Mouse (Mus musculus): ENCODE results near the gene Crybb1. TPM values are rescaled to one million over a fixed set of nuclear protein-coding genes. Genes with fewer than 3 reads are reported as not detected.
A peak's percentile ranks its signal among the peaks of the same experiment; 100 is the strongest.

Crybb1 gene
- total RNA-seq, 1 experiment from 2014 or later: not detected

GRCm38 (mm10) chr5:112254282-112254806 is 1.3 kb upstream of the Crybb1 start:
- ATAC-seq (replicated peaks in 1 of 2; ENCODE audit: insufficient read depth in 1 of 2, low FRiP score in 2 of 2, low TSS enrichment in 1 of 2, low read depth in 1 of 2, poor library complexity in 2 of 2, severe bottlenecking in 2 of 2): peak; percentile 54 to 62

GRCm38 (mm10) chr5:112256457-112256856 is 842 bp downstream of the Crybb1 start:
- no peak for ATAC-seq (replicated peaks in 1 of 2; ENCODE audit: insufficient read depth in 1 of 2, low FRiP score in 2 of 2, low TSS enrichment in 1 of 2, low read depth in 1 of 2, poor library complexity in 2 of 2, severe bottlenecking in 2 of 2)

DNA sequence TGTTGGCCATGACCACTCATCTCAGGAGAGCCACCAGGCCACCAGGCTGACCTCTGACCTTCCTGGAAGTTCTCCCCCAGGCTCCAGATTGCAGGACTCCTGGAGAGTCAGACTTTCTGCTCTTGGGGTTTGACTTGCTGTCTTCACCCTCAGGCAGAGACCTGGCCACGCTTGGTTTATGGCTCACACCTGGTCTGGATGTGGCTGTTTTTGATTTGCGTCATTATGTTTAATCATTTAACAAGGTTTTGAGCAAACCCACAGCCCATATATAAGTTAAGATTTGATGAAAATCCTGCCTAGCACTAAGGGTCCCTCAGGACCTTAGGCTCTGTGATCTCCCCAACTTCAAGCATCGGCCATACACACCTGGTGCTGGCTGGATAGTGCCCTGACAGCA is 2.3 kb downstream of the Crybb1 start:
- ATAC-seq (replicated peaks in 1 of 2; ENCODE audit: insufficient read depth in 1 of 2, low FRiP score in 2 of 2, low TSS enrichment in 1 of 2, low read depth in 1 of 2, poor library complexity in 2 of 2, severe bottlenecking in 2 of 2): no peak

DNA sequence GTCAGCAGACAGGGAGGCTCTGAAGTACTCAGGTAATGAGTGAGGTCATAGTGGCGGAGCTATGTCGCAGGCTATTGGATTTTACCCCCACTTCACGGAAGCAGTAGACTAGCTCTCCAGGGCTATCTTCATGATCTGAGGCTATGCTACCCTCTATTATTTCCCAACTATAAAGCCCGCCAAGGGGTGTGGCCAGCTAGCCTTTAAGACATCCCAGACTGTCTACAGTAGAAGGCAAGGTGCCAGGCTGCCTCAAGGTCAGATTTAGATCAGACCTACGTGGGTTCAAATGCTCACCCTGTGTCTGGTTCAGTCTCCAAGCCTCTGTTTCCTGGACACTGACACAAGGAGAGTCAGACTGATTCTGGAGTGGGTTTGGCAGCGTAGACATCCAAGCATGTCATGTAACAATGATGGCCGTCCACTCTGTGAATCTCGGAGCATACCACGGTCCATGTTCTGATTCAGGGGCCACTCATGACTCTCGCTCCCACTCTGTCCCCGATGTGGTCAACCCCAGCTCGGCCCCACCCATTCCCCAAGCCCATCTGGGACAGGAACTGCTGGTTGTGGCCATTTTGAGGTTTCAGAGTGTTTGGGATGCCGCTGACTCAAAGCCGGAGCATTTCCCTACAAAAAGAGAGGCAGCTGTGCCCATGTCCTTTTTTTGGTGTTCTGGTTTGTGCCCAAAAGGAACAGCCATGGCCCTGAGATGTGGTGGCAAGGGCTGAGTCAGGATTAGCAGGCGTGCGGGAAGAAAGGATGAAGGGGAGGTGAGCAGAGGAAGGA is 4.4 kb downstream of the Crybb1 start:
- no peak for ATAC-seq (replicated peaks in 1 of 2; ENCODE audit: insufficient read depth in 1 of 2, low FRiP score in 2 of 2, low TSS enrichment in 1 of 2, low read depth in 1 of 2, poor library complexity in 2 of 2, severe bottlenecking in 2 of 2)

GRCm38 (mm10) chr5:112260818-112261217 is 5.2 kb downstream of the Crybb1 start:
- ATAC-seq (replicated peaks in 1 of 2; ENCODE audit: insufficient read depth in 1 of 2, low FRiP score in 2 of 2, low TSS enrichment in 1 of 2, low read depth in 1 of 2, poor library complexity in 2 of 2, severe bottlenecking in 2 of 2): no peak

DNA sequence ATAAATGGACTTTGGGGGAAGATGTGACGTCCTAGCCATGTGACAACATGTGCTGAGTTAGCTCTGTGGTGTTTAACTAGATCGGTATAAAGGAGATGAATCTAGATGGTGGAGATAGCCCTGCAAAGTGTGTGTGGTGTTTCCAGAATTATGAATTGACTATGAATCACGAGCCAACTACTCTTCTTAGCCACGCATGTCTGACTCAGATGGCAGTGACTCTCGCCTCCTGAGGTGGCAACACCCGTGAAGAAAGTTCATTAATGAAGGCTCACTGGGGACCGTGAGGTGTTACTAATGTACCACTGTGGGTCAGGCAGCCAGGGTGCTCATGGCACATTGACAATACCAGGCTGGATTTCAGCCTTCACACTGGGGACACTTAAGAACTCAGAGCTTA is 8.5 kb downstream of the Crybb1 start:
- no peak for ATAC-seq (replicated peaks in 1 of 2; ENCODE audit: insufficient read depth in 1 of 2, low FRiP score in 2 of 2, low TSS enrichment in 1 of 2, low read depth in 1 of 2, poor library complexity in 2 of 2, severe bottlenecking in 2 of 2)

DNA sequence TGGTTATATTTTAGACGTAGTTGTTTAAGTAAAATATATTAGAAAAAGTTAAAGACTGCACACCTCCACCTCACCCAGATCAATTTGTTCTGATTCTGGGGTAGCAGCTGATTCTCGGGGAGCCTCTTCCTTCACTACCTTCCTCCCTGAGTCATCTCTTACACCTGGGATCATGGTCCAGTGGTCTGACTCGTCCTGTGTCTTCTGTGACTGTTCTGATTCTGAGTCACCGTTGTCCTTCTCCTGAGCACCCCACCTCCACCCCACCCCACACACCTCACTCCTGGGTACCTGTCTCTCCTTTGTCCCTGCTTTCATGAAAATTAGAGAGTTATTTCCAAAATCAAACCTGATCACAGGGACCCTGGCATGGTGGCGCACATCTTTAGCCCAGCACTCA is 9.5 kb downstream of the Crybb1 start:
- no peak for ATAC-seq (replicated peaks in 1 of 2; ENCODE audit: insufficient read depth in 1 of 2, low FRiP score in 2 of 2, low TSS enrichment in 1 of 2, low read depth in 1 of 2, poor library complexity in 2 of 2, severe bottlenecking in 2 of 2)

DNA sequence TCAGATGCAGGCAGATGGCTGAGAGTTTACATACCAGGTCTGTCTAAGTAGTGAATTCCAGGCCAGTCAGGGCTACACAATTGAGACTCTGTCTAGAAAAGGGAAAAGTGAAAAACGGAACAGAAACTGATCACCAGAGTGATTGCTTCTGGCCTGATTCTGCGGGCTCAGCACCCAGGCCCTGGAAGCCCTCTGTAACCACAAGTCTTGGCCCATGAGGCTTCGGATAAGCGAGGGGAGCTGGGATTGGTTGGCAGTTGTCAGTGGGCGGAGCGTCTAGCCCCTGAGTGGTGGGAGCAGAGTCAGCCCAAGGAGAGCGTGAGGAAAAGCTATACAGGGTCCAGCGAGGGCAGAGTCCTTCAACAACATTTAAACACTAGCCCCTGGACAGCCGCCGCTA is 9.9 kb downstream of the Crybb1 start:
- peak; percentile 75 to 88 for ATAC-seq (replicated peaks in 1 of 2; ENCODE audit: insufficient read depth in 1 of 2, low FRiP score in 2 of 2, low TSS enrichment in 1 of 2, low read depth in 1 of 2, poor library complexity in 2 of 2, severe bottlenecking in 2 of 2)

GRCm38 (mm10) chr5:112266011-112266777 is 10.6 kb downstream of the Crybb1 start:
- peak; percentile 56 to 60; a peak in 3 of 4 replicates for ATAC-seq (replicated peaks in 1 of 2; ENCODE audit: insufficient read depth in 1 of 2, low FRiP score in 2 of 2, low TSS enrichment in 1 of 2, low read depth in 1 of 2, poor library complexity in 2 of 2, severe bottlenecking in 2 of 2)

DNA sequence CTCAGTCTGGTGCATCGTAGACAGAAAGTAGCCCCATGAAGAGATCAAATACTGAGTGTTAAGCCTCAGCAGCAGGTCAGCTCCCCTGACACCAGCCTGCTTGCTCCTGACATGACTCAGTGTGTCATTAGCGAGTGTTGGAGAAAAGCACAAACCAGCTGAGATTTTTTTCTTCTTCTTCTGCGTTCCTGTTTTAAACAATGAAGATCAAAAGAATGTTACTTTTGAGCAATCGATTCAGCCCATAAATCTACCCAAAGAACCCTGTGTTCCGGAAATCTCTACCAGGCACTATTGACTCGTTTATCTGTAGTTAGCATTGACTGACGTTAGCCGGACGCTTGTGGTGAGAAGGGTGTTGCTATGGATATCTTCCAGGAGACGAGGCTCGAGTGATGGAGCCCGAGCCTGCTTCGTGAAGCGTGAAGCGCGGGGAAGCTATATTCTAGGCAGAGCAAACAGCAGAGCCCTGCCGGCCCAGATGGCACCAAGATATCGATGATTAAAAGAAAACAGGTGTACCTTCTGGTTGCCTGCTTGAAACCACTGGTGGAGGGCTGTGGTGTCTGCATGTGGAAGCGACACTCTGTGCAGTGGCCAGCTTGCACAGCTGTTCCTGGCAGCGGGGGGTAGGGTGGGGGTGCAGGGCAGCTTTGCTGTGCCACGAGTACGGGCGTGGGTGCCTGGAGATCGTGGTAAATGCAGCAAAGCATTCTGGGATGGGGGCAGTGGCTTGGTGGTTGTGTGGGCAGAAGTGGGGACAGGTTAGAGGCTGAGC is 15.3 kb downstream of the Crybb1 start:
- peak in 1 of 2 experiments; percentile 11; a peak in 1 of 4 replicates for ATAC-seq (replicated peaks in 1 of 2; ENCODE audit: insufficient read depth in 1 of 2, low FRiP score in 2 of 2, low TSS enrichment in 1 of 2, low read depth in 1 of 2, poor library complexity in 2 of 2, severe bottlenecking in 2 of 2)

DNA sequence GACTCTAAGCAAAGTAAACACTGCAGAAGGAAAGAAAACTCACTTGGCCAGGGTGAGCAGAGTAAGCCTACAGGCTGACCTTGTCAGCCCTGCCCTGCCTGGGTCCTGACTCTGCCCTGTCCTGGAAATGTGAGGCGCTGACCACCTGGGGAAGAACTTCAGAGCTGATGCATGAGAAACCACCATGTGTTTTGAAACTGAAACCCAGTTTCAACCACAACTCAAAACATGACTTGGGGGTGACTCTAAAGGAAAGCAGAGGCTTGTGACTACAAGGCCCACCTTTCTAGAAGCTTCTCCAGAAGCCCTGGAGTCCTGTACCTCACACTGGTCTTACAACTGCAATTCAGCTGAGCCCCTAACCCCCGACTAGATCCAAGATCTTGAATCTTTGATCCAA is 17.3 kb downstream of the Crybb1 start:
- ATAC-seq (replicated peaks in 1 of 2; ENCODE audit: insufficient read depth in 1 of 2, low FRiP score in 2 of 2, low TSS enrichment in 1 of 2, low read depth in 1 of 2, poor library complexity in 2 of 2, severe bottlenecking in 2 of 2): no peak

DNA sequence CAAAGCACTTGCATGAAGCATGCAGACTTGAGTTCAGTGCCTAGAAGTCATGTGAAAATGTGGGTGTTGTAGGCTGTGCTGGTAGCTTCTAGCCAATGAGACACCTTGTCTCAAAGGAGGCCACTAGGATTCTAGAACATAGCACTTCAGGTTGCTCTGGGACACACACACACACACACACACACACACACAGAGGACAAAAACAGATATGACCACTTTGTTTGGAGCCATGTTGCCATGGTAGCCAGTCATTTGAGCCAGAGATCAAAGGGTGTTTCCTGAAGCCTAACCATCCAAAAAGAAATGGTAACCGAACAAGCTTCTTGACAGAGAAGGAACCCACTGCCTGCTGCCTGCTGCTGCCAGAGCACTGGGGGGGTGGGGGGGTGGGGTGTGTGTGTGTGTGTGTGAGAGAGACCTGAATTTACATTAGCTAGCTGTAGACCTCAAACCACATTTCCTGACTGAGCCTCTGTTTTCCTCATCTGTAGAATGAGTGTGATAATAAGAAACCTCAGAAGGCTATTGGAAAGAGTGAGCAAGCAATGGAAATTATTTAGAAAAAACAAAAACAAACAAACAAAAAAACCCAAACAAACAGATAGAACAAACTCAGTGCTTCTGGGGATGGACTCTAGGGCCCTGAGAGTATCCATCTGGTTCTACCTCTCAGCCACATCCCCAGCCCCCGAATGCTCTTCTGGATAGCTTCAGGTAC is 18.3 kb downstream of the Crybb1 start:
- ATAC-seq (replicated peaks in 1 of 2; ENCODE audit: insufficient read depth in 1 of 2, low FRiP score in 2 of 2, low TSS enrichment in 1 of 2, low read depth in 1 of 2, poor library complexity in 2 of 2, severe bottlenecking in 2 of 2): no peak

DNA sequence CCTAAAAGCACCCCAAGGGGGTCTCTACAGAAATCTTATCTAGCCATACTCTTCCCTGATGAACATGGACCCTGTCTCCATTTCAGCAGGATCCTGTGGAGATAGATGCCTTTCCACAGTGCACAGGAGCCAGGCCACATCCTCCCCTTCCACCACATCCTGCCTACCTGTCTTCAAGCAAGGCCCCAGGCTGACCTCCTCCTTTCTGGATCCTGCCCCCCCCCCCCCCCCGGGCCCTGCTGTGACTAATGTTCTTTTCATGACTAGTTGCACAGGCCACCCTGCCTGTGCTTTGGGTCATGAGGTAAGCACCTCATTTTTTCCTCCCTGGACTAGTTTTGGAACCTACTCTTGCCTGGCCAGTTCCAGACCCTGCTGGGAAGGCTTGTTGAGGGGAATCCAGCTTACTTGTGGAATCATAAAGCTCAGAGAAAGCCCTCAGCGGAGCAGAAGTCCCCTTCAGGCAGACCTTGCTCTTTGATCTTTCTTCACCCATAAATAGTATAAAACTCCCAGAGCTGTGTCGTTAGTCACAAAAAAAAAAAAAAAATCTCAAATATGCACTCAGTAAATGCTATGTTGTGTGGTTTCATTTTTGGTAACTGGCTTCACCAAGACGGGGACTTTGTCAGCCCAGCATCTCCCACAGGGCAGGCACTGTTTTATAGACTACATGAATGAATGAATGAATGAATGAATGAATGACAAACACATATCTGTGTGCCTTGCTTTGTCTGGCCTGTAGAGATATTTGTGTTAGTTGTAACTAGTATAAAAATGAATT is 19.6 kb downstream of the Crybb1 start:
- no peak for ATAC-seq (replicated peaks in 1 of 2; ENCODE audit: insufficient read depth in 1 of 2, low FRiP score in 2 of 2, low TSS enrichment in 1 of 2, low read depth in 1 of 2, poor library complexity in 2 of 2, severe bottlenecking in 2 of 2)

- peak; percentile 82 to 84 for ATAC-seq (replicated peaks in 1 of 2; ENCODE audit: insufficient read depth in 1 of 2, low FRiP score in 2 of 2, low TSS enrichment in 1 of 2, low read depth in 1 of 2, poor library complexity in 2 of 2, severe bottlenecking in 2 of 2)
These were observed 20.8 kb downstream of the Crybb1 start, which contains the start of gene Tpst2 for GRCm38 (mm10) chr5:112276267-112276873. Gene Tpst2, plus strand, starts transcription at chr5:112276691.

DNA sequence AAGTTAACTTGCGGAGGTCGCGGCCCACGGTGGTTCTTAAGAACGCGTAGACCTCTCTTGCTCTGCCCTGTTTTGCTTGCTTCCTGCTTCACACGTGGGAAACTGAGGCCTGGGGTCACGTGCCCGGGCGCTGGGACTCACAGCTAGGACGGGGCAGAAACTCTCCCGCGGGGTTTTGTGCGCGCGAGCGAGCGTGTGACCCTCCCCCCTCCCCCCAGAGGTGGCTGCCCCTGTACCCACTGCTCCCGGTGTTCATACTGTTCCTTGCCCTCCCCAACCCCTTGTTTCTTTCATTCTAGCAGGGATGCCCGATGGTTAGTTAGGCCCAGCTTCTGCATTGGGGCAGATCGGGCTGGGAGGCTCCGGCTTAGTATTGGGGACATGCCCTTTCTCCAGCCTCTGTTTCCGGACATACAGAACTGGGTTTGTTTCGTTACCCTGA is 21.3 kb downstream of the Crybb1 start:
- no peak for ATAC-seq (replicated peaks in 1 of 2; ENCODE audit: insufficient read depth in 1 of 2, low FRiP score in 2 of 2, low TSS enrichment in 1 of 2, low read depth in 1 of 2, poor library complexity in 2 of 2, severe bottlenecking in 2 of 2)

GRCm38 (mm10) chr5:112277906-112278470 is 22.4 kb downstream of the Crybb1 start:
- ATAC-seq (replicated peaks in 1 of 2; ENCODE audit: insufficient read depth in 1 of 2, low FRiP score in 2 of 2, low TSS enrichment in 1 of 2, low read depth in 1 of 2, poor library complexity in 2 of 2, severe bottlenecking in 2 of 2): no peak

Measured in hematopoietic stem cell, adult 5-6 weeks (primary cell).